Mouse (Mus musculus): ENCODE measurements around the gene Gnai1. TPM values are rescaled to one million over a fixed set of nuclear protein-coding genes. Genes with fewer than 3 reads are reported as not detected.

Gene Gnai1
- polyA plus RNA-seq (2012; rRNA removed) = 10.1 and 11.2 TPM in 2 replicates

GRCm38 (mm10) chr5:18360281-18360819, at the start of gene Gnai1:
Gnai1 (minus strand) TSS chr5:18360355.

All from central nervous system, embryonic 11.5 days (tissue).